Mouse (Mus musculus) cerebellum, postnatal 36 days (tissue): ENCODE data around the gene Olfr54.
"Not testable (repeated sequence)": the region's sequence is repeated elsewhere in the genome, so short reads cannot be mapped to it uniquely, and the experiment has no call there.

Experiments used
- DNase-seq, 2 experiments: peaks; one replicate each; pipeline ENCODE4 v3.0.0; 2021 to 2022; ENCODE audit warnings: mixed read lengths in 2 of 2

Gene Olfr54

GRCm38 (mm10) chr11:51013936-51014335, at the start of gene Olfr54:
Olfr54 (plus strand) TSS chr11:51014236.
- no peak for DNase-seq

DNA sequence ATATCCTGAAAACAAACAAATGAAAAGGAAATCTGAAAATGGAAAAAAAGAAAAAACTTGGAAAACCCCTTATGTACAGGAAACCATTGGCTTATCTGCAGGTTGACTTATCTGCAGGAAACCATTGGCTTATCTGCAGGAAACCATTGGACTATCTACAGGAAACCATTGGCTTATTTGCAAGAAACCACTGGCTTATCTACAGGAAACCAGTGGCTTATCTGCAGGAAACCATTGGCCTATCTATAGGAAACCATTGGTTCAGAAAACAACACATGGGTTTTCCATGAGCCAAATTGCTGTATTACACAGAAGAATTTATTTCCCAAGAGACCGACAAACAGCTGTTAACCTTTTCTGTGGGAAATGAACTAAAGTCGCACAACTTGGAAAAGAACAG, 49.1 kb upstream of the Olfr54 start:
- no peak for DNase-seq

- DNase-seq = no peak
Observed at GRCm38 (mm10) chr11:50966230-50966629, 47.8 kb upstream of the Olfr54 start, which contains the start of gene Olfr1378. Olfr1378 (plus strand) TSS chr11:50966530.

GRCm38 (mm10) chr11:50977216-50977615, 36.8 kb upstream of the Olfr54 start:
- DNase-seq = no peak

GRCm38 (mm10) chr11:50981667-50982066, 32.4 kb upstream of the Olfr54 start, which contains the start of gene Olfr1377:
Olfr1377 (plus strand) TSS chr11:50981967.
- DNase-seq = no peak

DNA sequence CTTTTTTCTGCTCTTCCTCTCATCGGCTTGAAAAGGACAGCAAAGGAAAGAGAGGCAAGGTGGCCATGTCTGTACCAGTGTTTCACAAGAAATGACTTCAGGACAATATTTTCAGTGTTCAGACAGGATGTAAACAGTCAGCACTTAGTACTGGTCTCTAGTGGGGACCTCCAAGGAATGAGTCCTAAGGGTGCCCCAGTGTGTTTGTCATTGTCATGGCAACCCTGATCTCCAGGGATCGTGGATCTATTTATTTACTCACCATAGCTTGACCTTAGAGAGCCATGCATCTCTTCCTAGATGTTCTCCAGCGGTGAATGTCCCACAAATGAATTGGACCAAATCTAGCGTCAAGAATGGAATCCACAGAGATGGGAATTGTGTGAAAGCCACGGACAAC, 10.7 kb upstream of the Olfr54 start, which contains the start of gene Olfr51:
Gene Olfr51, plus strand, starts transcription at position 301 of the 400 bp plus-strand sequence.
- DNase-seq = no peak

- no peak for DNase-seq
Observed at GRCm38 (mm10) chr11:51011821-51012220, 2.2 kb upstream of the Olfr54 start.

DNA sequence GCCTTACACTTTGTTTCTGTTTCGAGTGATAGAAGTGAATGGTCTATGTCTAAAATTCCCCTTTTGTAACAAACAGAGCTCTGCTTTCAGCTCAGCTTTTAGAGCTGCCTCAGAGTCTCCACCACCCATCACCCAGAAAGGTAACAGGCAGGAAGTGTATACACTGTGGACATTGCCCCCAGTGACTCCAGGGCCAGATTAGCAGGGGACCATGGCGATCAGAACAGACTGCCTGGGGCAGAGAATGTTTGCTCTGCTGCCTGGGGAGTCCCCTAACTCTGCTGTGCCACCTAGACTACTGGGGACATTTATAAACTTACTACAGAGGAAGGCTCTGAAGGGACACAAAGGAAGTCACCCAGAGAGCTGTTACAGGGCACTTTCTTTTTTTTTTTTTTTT, 2.3 kb downstream of the Olfr54 start:
- no peak for DNase-seq

DNA sequence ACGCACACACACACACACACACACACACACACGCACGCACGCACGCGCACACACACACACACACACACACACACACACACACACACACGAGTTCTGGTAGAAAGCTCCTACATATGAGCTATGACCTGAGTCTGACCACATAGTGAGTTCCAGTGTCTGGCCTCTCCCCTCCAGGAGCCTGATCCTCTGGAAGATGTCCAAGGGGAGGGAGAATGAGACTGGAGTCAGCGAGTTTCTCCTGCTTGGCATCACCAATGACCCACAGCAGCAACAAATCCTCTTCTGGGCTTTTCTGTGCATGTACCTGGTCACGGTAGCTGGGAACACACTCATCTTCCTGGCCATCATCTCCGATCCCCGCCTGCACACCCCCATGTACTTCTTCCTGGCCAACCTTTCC, 12.8 kb downstream of the Olfr54 start:
- not testable (repeated sequence) for DNase-seq

DNA sequence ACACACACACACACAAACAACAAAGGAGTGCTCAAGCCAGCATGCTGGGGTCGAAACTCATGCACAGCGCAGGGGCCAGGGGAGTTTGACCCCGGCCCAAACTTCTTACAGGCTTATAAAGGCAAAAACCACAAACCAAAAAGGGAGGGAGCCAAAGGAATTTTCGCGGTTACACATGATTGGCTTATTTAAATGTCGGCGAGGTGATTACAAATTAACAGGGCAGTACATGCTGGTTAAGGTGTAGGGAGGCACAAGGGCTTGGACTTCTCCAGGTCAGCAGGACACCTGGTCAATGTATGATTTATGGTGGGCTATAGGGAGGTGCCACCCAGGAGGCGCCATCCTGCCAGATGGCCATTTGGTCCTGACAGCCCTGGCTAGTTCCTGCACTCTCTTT, 15.3 kb downstream of the Olfr54 start:
- not testable (repeated sequence) for DNase-seq

- DNase-seq = no peak
Observed at GRCm38 (mm10) chr11:51030225-51030624, 16.2 kb downstream of the Olfr54 start.

DNA sequence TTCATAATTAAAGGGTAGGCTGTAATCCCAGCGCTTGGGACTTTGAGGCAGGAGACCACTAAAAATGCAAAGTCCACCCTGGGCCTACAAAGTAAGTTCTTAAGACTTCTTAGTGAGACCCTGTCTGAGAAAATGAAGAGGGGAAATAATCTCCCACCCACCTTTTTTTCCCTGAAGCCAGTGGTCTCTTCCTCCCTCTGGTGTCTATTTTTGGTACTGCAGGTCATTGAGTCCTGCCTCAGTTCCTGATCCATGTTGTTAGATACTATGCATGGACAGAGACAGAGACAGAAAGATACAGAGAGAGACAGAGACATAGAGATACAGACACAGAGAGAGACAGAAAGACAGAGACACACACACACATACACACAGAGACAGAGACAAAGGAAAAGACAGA, 18.8 kb downstream of the Olfr54 start:
- peak in 1 of 2 experiments; percentile 20 for DNase-seq

DNA sequence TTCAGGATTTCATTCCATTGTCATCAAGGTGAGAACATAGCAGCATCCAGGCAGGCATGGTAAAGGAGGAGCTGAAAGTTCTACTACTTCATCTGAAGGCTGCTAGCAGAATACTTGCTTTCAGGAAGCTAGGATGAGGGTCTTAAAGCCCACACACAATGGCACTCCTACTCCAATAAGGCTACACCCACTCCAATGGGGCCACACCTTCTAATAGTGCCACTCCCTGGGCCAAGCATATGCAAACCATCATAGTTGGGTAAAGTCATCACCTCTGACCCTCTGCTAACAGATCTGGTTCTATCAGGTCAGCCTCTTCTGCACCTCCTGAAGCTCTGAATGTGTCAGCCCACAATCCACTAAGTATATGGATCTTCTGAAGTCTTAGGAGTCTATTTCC, 20.1 kb downstream of the Olfr54 start:
- DNase-seq = not testable (repeated sequence)

- DNase-seq = no peak
Observed at GRCm38 (mm10) chr11:51035951-51036350, 21.9 kb downstream of the Olfr54 start.

DNA sequence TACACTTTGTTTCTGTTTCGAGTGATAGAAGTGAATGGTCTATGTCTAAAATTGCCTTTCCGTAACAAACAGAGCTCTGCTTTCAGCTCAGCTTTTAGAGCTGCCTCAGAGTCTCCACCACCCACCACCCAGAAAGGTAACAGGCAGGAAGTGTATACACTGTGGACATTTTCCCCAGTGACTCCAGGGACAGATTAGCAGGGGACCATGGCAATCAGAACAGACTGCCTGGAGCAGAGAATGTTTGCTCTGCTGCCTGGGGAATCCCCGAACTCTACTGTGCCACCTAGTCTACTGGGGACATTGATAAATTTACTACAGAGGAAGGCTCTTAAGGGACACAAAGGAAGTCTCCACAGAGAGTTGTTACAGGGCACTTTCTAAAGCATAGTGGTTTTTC, 30.7 kb downstream of the Olfr54 start:
- not testable (repeated sequence) for DNase-seq

GRCm38 (mm10) chr11:51047809-51048208, 33.8 kb downstream of the Olfr54 start, which contains the start of gene Olfr1375:
Olfr1375 (plus strand) TSS chr11:51048109.
- not testable (repeated sequence) for DNase-seq

DNA sequence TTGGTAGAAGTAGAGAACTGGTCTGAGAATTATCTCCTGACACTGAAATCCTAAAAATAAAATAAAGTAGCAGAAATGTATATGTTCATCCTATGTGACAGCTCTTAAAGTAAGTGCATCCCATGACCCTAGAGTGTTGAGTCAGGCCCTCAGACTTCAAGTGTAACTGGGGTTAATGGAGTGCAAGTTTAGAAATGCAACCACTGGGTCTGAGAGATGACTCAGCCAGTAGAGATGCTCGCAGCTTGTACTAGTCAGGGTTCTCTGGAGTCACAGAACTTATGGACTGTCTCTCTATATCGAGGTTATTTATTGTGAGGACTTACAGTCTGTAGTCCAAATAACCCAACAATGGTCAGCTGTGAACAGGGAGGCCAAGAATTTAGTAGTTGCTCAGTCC, 37.6 kb downstream of the Olfr54 start:
- DNase-seq = no peak

GRCm38 (mm10) chr11:51053230-51053629, 39.2 kb downstream of the Olfr54 start:
- DNase-seq = no peak

GRCm38 (mm10) chr11:51059151-51059571, 45.1 kb downstream of the Olfr54 start, which contains the start of gene Zfp354a:
Zfp354a (plus strand) TSS chr11:51059257.
- peak; percentile 81 to 83 for DNase-seq

GRCm38 (mm10) chr11:51059640-51060039, 45.6 kb downstream of the Olfr54 start:
- peak in 1 of 2 experiments; percentile 12 for DNase-seq

- no peak for DNase-seq
Observed at GRCm38 (mm10) chr11:51060981-51061380, 46.9 kb downstream of the Olfr54 start.

GRCm38 (mm10) chr11:51063276-51063675, 49.2 kb downstream of the Olfr54 start:
- no peak for DNase-seq

DNA sequence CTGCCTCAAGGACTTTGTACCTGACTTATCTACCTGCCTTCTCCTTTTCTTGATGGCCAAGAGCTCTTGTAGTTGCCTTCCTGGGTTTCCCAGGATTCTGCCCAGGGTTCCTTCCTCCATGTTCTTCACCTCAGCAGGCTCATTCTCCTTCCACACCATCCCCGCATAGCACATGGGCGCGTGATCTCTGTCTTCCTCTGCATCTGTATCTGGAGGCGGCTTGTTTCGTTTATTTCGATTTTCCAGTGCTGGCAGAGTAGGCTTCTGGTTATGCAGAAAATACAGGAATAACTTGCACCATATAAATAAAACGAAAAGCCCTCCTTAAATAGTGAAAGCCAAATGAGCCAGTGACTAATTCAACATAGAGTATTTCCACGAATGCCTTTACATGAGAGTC, 49.8 kb downstream of the Olfr54 start:
- no peak for DNase-seq
